Mouse (Mus musculus): Measurements from ENCODE around the gene B3gnt8.

Gene B3gnt8

GRCm38 (mm10) chr7:25655601-25656428 is 29.4 kb downstream of the B3gnt8 start:
- DNase-seq (ENCODE audit: extremely low read depth, low read depth): no peak

GRCm38 (mm10) chr7:25657785-25658184 is 31.3 kb downstream of the B3gnt8 start:
- no peak for DNase-seq (ENCODE audit: extremely low read depth, low read depth)

DNA sequence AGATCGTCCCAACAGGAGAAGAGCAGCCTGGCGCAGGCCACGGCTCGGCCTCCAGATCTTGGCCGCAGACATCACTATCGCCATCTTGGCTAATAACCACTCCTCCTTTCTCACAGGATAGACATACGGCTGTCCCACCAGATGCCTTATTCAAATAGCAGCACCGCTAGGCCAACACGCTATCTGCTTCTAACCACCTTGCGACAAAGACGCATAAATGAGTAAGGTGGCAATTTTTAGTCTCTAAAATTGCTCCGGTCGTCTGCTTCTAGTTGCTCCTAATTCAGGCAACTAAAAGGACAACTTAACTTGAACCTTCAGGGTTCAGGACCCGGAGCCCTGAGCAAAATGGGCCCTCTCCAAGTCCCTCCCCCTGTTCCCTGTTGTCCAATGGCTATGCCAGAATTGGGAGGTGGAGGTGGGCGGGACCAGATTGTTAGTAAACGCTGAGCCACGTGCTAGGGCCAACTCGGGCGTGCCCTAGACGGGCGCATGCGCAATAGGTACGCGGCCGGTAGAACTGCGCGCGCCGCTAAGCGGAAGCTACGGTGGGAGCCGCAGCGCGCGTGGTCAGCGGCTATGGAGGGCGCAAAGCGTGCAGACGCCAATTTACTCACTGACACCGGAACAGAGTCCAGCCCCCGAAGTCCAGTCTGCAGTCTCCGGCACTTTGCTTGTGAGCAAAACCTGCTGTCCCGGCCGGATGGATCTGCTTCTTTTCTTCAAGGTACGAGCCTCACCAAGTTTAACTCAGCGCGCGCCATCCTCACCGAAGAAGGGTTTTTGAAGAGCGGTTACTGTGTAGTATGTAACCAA is 32.4 kb downstream of the B3gnt8 start, which contains the start of the genes Bckdha and Exosc5:
Gene Bckdha, minus strand, starts transcription at position 325 of the 816 bp plus-strand sequence.
Gene Exosc5, plus strand, starts transcription at position 508 of the 816 bp plus-strand sequence.
- peak; percentile 98 for DNase-seq (ENCODE audit: extremely low read depth, low read depth)

DNA sequence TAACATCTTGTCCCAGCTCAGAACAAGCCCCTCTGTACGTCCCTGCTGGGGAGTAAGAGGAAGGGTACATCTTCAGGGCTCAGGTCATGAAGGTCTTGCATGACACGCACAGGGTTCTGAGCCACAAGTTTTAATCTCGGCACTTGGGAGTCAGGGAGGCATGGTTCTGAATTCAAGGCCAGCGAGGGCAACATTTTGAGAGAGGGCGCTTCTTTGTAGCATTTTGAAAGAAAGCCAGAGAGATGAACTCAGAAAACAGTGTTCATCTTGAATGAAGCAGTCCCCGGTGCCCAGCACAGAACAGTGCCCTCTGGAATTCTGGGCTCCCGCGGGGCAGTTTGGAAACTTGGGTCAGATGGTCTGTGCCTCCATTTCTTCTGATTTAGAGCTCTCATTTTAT is 39.9 kb downstream of the B3gnt8 start:
- DNase-seq (ENCODE audit: extremely low read depth, low read depth): no peak

- no peak for DNase-seq (ENCODE audit: extremely low read depth, low read depth)
These were observed 42.7 kb downstream of the B3gnt8 start for GRCm38 (mm10) chr7:25669158-25669557.

GRCm38 (mm10) chr7:25669631-25670030 is 43.2 kb downstream of the B3gnt8 start:
- DNase-seq (ENCODE audit: extremely low read depth, low read depth): no peak

DNA sequence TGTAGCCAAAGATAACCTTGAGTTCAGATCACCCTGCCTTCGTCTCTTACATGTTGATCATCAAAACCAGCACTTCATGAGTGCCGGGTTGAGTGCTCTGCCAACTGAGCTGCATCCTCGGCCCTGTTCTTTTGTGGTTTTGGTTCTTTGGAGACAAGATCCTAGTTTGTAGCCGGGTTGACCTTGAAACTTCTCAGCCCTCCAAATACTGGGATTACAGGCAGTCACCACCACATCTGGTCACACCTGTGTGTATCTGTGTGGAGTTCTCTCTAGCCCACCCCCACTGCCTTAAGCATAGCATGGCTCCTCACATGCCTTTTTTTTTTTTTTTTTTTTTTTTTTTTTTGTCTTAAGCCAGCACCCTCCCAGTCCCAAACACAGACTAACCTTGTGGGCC is 43.6 kb downstream of the B3gnt8 start:
- DNase-seq (ENCODE audit: extremely low read depth, low read depth): no peak

GRCm38 (mm10) chr7:25671686-25672085 is 45.2 kb downstream of the B3gnt8 start:
- no peak for DNase-seq (ENCODE audit: extremely low read depth, low read depth)

DNA sequence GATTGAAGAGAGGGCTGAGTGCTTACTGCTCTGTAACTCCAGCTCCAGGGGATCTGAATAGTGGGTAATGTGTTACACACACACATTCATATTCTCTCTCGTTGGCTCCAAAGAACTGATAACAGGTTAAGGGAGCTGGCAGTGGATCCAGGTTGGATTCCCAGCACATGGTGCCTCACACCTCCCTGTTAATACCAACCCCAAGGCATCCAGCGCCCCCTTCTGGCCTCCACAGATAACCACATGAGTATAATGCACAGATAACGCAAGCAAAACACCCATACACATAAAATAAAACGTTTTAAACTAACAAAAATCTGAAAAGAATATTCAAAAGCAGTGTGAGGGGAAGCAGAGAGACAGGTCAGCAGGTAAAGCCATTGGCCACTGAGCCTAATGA is 46.0 kb downstream of the B3gnt8 start:
- DNase-seq (ENCODE audit: extremely low read depth, low read depth): no peak

DNA sequence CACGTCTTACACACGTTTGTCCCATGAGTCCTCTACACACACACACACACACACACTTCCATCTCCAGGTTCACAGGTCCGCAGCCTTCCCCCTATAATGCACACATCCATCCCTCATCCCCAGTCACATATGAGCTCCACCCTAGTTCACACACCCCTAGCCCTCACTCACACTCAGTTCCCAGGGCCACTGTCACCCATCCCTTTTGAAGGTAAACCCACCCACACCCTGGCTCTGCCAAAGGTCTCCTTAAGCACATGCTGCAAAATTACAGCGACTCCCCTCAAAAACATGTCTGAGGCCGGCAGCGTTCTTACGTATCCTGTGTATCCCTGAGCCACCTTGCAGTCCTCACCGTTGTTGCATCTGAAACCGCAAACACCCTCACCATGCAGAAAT is 47.8 kb downstream of the B3gnt8 start:
- DNase-seq (ENCODE audit: extremely low read depth, low read depth): no peak

- no peak for DNase-seq (ENCODE audit: extremely low read depth, low read depth)
These were observed 48.4 kb downstream of the B3gnt8 start, which contains the start of gene Tmem91 for GRCm38 (mm10) chr7:25674719-25675300. Gene Tmem91, minus strand, starts transcription at chr7:25675166.

GRCm38 (mm10) chr7:25675405-25675804 is 49.0 kb downstream of the B3gnt8 start:
- DNase-seq (ENCODE audit: extremely low read depth, low read depth): no peak

DNA sequence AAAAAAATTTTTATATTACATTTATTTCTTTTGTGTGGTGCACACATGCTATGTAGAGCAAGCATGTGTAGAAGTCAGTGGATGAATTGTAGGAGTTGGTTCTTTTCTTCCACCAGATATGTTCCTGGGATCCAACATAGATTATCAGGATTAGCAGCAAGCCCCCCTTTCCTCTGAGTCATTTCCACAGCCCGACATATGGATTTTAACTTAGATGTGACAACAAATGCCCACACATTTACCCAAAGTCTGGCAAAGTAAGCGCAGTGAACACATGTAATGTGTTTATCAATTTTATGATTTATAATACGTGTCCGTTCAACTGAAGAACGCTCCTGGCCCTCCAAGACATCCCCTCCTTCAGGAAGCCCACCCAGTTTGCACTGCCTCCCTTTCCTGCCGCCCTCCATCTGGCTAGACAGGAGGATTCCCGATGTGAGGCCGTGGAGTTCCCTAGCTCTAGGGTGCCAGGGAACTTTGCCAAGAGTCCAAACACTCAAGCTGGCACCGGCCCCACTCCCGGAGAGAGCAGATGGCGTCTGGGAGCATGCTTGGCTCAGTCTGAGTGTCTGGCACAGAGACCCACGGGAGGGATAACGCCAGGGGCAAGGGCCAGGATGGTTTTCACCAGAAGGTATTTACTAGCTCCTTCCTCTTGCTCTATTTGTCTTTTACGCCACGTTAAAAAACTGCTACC is 49.8 kb downstream of the B3gnt8 start:
- DNase-seq (ENCODE audit: extremely low read depth, low read depth): no peak

DNA sequence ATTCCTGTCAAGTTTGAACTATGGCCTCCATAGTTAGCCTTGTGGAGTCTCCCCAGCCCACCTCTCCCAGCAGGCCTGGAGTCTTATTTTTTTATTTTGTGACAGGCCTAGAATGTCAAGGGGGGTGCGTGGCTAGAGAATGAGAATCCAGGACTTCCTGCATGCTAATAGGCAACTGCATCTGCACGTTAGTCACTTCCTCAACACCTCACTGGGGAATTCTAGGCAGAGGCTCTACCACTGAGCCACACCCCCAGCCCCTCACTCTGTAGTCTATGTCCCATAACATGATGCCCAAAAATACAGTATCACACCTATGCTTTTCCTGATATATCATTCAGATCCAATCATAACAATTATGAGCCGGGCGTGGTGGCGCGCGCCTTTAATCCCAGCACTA is 50.6 kb downstream of the B3gnt8 start:
- DNase-seq (ENCODE audit: extremely low read depth, low read depth): no peak

GRCm38 (mm10) chr7:25679971-25680370 is 53.5 kb downstream of the B3gnt8 start:
- DNase-seq (ENCODE audit: extremely low read depth, low read depth): no peak

DNA sequence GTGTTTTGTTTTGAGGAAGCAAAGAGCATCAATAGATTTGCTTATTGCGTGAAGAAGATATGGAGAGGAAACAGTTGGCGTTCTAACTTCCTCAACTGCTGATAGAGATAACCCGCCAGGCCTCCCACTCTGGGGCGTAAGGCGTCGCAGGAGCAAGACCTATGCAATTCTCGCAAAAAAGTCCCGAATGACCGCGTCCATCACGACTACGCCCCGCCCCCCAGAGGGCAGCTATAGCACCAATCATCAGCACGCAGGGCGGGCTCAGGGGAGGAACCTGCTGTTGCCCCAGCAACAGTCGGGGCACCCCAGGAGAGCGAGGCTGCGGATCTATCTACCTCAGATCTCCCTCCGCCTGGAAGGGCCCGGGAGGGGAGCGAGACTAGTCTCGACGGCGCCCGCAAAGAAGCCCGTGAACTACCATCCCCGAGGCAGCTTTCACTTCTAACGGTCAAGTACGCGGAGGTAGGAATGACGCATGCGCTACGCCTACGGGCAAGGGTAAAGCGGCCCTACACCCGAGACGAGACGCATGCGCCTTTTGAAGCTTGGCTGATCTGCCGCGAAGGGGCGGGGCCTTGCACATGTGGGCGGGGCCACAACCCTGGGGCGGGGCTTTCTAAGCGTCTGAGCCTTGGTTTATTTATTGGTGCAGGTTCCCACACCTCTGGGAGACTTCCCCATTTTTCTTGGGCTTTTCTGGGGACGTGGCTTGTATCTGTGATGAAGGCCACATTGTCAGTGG is 54.2 kb downstream of the B3gnt8 start, which contains the start of gene B9d2:
Gene B9d2, plus strand, starts transcription at position 267 of the 745 bp plus-strand sequence.
- peak; percentile 99 for DNase-seq (ENCODE audit: extremely low read depth, low read depth)

DNA sequence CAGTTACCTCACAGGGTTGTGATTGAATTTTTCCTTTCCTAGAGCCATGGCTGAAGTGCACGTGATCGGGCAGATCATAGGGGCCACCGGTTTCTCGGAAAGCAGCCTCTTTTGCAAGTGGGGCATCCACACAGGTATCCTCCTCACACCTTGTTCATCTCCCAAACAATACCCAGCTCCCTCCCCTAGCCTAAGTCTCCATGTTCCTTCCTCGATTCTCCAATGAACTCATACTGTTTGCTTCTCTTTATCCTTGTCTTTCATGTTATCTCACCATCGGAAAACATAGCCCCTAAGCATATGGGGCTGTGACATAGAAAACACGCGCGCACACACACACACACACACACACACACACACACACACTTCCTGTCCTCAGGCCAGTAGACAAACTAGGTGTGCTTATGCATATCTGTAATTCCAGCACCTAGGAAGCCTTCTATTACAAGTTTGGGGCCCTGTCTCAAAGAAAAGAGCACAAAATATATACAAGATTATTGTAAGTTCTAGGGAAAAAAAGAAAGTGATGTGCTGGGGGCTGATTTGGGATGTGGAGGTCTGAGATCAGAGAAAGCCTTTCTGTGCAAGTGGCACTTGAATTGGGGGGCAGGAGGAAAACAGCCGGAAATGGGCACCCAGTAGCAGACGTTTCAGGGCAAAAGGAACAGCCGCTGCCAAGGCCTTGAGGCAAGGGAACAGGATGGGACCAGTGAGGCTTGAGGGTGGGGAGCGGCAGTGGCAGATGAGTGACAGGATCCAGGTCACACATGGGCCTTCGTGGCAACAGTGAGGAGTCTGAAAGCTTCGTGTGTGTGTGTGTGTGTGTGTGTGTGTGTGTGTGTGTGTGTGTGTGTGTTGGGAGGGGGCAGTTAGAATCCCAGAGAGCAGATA is 55.1 kb downstream of the B3gnt8 start:
- no peak for DNase-seq (ENCODE audit: extremely low read depth, low read depth)

DNA sequence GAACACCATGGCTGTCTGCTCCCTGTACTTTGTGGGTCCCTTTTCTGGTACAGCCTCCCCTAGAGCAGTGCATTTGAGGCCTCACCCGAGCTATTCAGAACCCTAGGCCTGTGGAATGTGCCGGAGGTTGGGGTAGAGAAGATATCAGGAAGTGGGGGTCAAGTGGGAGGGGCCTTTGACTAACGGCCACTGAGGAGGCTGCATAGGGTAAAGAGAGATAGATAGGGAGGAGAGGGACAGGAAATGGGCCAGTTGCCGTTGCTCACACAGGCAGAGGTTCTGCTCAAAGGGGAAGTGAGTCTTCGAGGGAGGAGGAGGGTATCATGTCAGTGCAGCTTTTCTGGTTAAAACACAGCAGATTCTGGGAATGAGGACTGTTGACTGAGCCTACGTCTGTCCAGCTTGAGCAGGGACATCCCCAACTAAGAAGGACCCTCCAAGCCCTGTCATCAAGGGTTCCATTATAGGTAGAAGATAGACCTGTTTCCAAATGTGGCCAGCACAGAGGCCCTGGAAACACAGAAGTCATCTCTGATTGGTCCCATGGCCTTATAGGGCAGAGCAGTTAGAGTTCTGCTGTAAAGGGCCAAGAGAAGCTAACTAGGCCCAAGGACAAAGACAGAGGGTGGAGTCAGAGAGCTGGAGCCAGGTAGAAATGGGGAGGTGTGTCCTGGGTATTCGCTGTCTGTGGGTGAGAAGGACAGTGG is 57.2 kb downstream of the B3gnt8 start:
- DNase-seq (ENCODE audit: extremely low read depth, low read depth): peak; percentile 99

GRCm38 (mm10) chr7:25684659-25685058 is 58.2 kb downstream of the B3gnt8 start:
- DNase-seq (ENCODE audit: extremely low read depth, low read depth): no peak
